Mouse (Mus musculus): Measurements from ENCODE around the gene Cryl1.

The Cryl1 gene

GRCm38 (mm10) chr14:57372348-57373102 is 25.8 kb downstream of the Cryl1 start:
- DNase-seq (ENCODE audit: low read depth, low spot score): peak; percentile 41

GRCm38 (mm10) chr14:57367327-57367726 is 31.0 kb downstream of the Cryl1 start:
- no peak for DNase-seq (ENCODE audit: low read depth, low spot score)

GRCm38 (mm10) chr14:57366724-57367123 is 31.6 kb downstream of the Cryl1 start:
- no peak for DNase-seq (ENCODE audit: low read depth, low spot score)

- no peak for DNase-seq (ENCODE audit: low read depth, low spot score)
These were observed 33.0 kb downstream of the Cryl1 start for GRCm38 (mm10) chr14:57365341-57365740.

- DNase-seq (ENCODE audit: low read depth, low spot score): no peak
These were observed 34.5 kb downstream of the Cryl1 start for GRCm38 (mm10) chr14:57363833-57364232.

GRCm38 (mm10) chr14:57362726-57363660 is 35.3 kb downstream of the Cryl1 start:
- DNase-seq (ENCODE audit: low read depth, low spot score): peak; percentile 32

- no peak for DNase-seq (ENCODE audit: low read depth, low spot score)
These were observed 41.3 kb downstream of the Cryl1 start for GRCm38 (mm10) chr14:57357030-57357429.

GRCm38 (mm10) chr14:57351521-57352235 is 46.7 kb downstream of the Cryl1 start:
- DNase-seq (ENCODE audit: low read depth, low spot score): no peak

GRCm38 (mm10) chr14:57349955-57350354 is 48.4 kb downstream of the Cryl1 start:
- DNase-seq (ENCODE audit: low read depth, low spot score): no peak

GRCm38 (mm10) chr14:57348155-57348554 is 50.2 kb downstream of the Cryl1 start:
- DNase-seq (ENCODE audit: low read depth, low spot score): no peak

GRCm38 (mm10) chr14:57346135-57346534 is 52.2 kb downstream of the Cryl1 start:
- no peak for DNase-seq (ENCODE audit: low read depth, low spot score)

GRCm38 (mm10) chr14:57344781-57345492 is 53.4 kb downstream of the Cryl1 start:
- DNase-seq (ENCODE audit: low read depth, low spot score): no peak

GRCm38 (mm10) chr14:57343057-57343750 is 55.1 kb downstream of the Cryl1 start:
- DNase-seq (ENCODE audit: low read depth, low spot score): peak; percentile 12

GRCm38 (mm10) chr14:57342316-57343055 is 55.8 kb downstream of the Cryl1 start:
- no peak for DNase-seq (ENCODE audit: low read depth, low spot score)

- no peak for DNase-seq (ENCODE audit: low read depth, low spot score)
These were observed 59.7 kb downstream of the Cryl1 start for GRCm38 (mm10) chr14:57338666-57339065.

- DNase-seq (ENCODE audit: low read depth, low spot score): no peak
These were observed 63.5 kb downstream of the Cryl1 start for GRCm38 (mm10) chr14:57334833-57335232.

- DNase-seq (ENCODE audit: low read depth, low spot score): no peak
These were observed 65.8 kb downstream of the Cryl1 start for GRCm38 (mm10) chr14:57332503-57332902.

- DNase-seq (ENCODE audit: low read depth, low spot score): no peak
These were observed 67.2 kb downstream of the Cryl1 start for GRCm38 (mm10) chr14:57331097-57331496.

- no peak for DNase-seq (ENCODE audit: low read depth, low spot score)
These were observed 68.7 kb downstream of the Cryl1 start for GRCm38 (mm10) chr14:57329600-57329999.

GRCm38 (mm10) chr14:57326771-57327170 is 71.6 kb downstream of the Cryl1 start:
- DNase-seq (ENCODE audit: low read depth, low spot score): no peak
